In the genomic region with DNA sequence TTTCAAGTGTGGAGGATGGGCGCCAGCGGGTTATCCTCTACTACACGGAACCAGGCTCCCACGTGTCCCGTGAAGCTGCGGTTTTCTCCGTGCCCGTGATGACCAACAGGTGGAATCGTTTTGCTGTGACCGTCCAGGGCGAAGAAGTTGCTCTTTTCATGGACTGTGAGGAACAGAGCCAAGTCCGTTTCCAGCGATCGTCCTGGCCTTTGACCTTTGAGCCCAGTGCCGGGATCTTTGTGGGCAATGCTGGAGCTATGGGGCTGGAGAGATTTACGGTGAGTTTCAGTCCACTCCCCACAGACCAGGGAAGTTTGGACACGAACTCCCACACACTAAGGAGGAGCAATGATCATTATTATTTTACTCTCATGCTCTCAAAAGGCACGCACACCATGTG, we compare ENCODE assay signal across 12 mouse cellular contexts. TPM values are rescaled to one million over a fixed set of nuclear protein-coding genes. Genes with fewer than 3 reads are reported as not detected.
"Had no signal": no experiment of that assay in that cellular context is flagged by ENCODE, and none has a peak within 500 bp of the region (broad histone marks: within the 10 kb centered on the region; RNA-seq: fewer than 3 reads in every experiment).

No protein-coding gene starts in this region.

- H3K27me3 ChIP-seq: limb, embryonic 12.5 days; lung, embryonic 15.5 days; midbrain, embryonic 15.5 days; neural tube, embryonic 12.5 days had no signal

- H3K4me1 ChIP-seq: limb, embryonic 12.5 days; midbrain, embryonic 15.5 days; neural tube, embryonic 12.5 days had no signal

- H3K9me3 ChIP-seq: limb, embryonic 12.5 days; lung, embryonic 15.5 days; megakaryocyte, embryonic 14.5 days; midbrain, embryonic 15.5 days; neural tube, embryonic 12.5 days had no signal

- ATAC-seq: midbrain, embryonic 15.5 days had no signal

- H3K27ac ChIP-seq: kidney, postnatal 0 days; layer of hippocampus, adult 2 months; limb, embryonic 12.5 days; lung, embryonic 15.5 days; macrophage; midbrain, embryonic 15.5 days; neural tube, embryonic 12.5 days; stomach, postnatal 0 days had no signal

- H3K9ac ChIP-seq: limb, embryonic 12.5 days; lung, embryonic 15.5 days; midbrain, embryonic 15.5 days; neural tube, embryonic 12.5 days had no signal

- H3K36me3 ChIP-seq: limb, embryonic 12.5 days; lung, embryonic 15.5 days; midbrain, embryonic 15.5 days; neural tube, embryonic 12.5 days had no signal

- H3K4me3 ChIP-seq: layer of hippocampus, adult 2 months; limb, embryonic 12.5 days; lung, embryonic 15.5 days; megakaryocyte, embryonic 14.5 days; midbrain, embryonic 15.5 days; neural tube, embryonic 12.5 days had no signal

- DNase-seq: lung, postnatal 14 days; thymus, postnatal 4 days had no signal

RNA-seq across cellular contexts. Expression of a gene that starts 37.7 kb away (rescaled TPM):
- total RNA-seq: neutrophil, adult 5-6 weeks had no signal
